Mouse (Mus musculus) stomach, embryonic 16.5 days (tissue): ENCODE measurements at regions not wholly inside any gene's neighbourhood (a gene's known extent, or its start where the extent isn't known, plus 50 kb on each side); places are given as distances from the start of the nearest gene placed in this dataset.

Experiments used
- ATAC-seq: fragments of 200-750 bp; cut with Nextera tagmentation; 2 replicates; pipeline ENCODE4 v1.8.0; 2017; ENCODE audit warnings: moderate number of reproducible peaks, moderate TSS enrichment; ENCODE audit not compliant: insufficient read depth, low FRiP score
- H3K27ac ChIP-seq: fragments of 300-500 bp; sonication (generic); 2 replicates; pipeline ENCODE4 v1.5.1; 2014; ENCODE audit warnings: low read length
- H3K27me3 ChIP-seq: fragments of 300-500 bp; sonication (generic); 2 replicates; pipeline ENCODE4 v1.6.1; 2014; ENCODE audit warnings: low read length, control low read depth, mixed read lengths; ENCODE audit not compliant: control insufficient read depth, insufficient read depth
- H3K36me3 ChIP-seq: fragments of 300-500 bp; sonication (generic); 2 replicates; pipeline ENCODE4 v1.6.1; 2014; ENCODE audit warnings: low read length; ENCODE audit not compliant: control insufficient read depth, insufficient read depth
- H3K4me1 ChIP-seq: fragments of 300-500 bp; sonication (generic); 2 replicates; pipeline ENCODE4 v1.6.1; 2014; ENCODE audit warnings: low read length, control low read depth, mixed read lengths; ENCODE audit not compliant: control insufficient read depth, insufficient read depth
- H3K4me2 ChIP-seq: fragments of 300-500 bp; sonication (generic); 2 replicates; pipeline ENCODE4 v1.6.1; 2014; ENCODE audit warnings: low read depth, low read length, mixed read lengths
- H3K4me3 ChIP-seq: fragments of 300-500 bp; sonication (generic); replicated peaks from 2 replicates; pipeline ENCODE4 v1.5.1; 2014; ENCODE audit warnings: mild to moderate bottlenecking, low read length
- H3K9ac ChIP-seq: fragments of 300-500 bp; sonication (generic); 2 replicates; pipeline ENCODE4 v1.6.1; 2014; ENCODE audit warnings: low read length
- H3K9me3 ChIP-seq: fragments of 300-500 bp; sonication (generic); replicated peaks from 2 replicates; pipeline ENCODE4 v1.6.1; 2016; ENCODE audit warnings: low read length, control low read depth; ENCODE audit not compliant: control insufficient read depth
- WGBS: fragments of 180-500 bp; shearing (Covaris S2); extraction: QIAGEN DNeasy Blood & Tissue Kit; methylation state at CpG from one replicate; pipeline ENCODE4 v1.1.7; 2014; 5-methylcytosine and 5-hydroxymethylcytosine counted together

GRCm38 (mm10) chr2:33942085-33942484 lies 54.3 kb upstream of the Mvb12b start:
- Histone ChIP-seq H3K9ac (no peak overlapping the region), H3K36me3 (no peaks in the 10 kb centered on the region), H3K9me3 (no peaks in the 10 kb centered on the region), H3K4me3 (no peak overlapping the region), H3K4me1 (no peaks in the 10 kb centered on the region), H3K27me3 (no peaks in the 10 kb centered on the region), H3K4me2 (no peak overlapping the region), H3K27ac (no peak overlapping the region)
- ATAC-seq = no peak
- WGBS = 59% methylated on average over 2 of the region's 2 CpGs

- H3K4me2 ChIP-seq = no peak overlapping the region
- H3K27ac ChIP-seq = no peak overlapping the region
- WGBS = 83% methylated on average over 11 of the region's 11 CpGs
- ATAC-seq = no peak
- H3K4me3 ChIP-seq = no peak overlapping the region
- H3K27me3 ChIP-seq = no peaks in the 10 kb centered on the region
- no peaks in the 10 kb centered on the region for H3K9me3 ChIP-seq
- no peak overlapping the region for H3K9ac ChIP-seq
- no peaks in the 10 kb centered on the region for H3K4me1 ChIP-seq
- H3K36me3 ChIP-seq = no peaks in the 10 kb centered on the region
Observed at GRCm38 (mm10) chr2:33941316-33941715, 53.6 kb upstream of the Mvb12b start.

GRCm38 (mm10) chr2:33939836-33940235 lies 52.1 kb upstream of the Mvb12b start:
- H3K9me3 ChIP-seq = no peaks in the 10 kb centered on the region
- H3K4me2 ChIP-seq = no peak overlapping the region
- no peaks in the 10 kb centered on the region for H3K27me3 ChIP-seq
- no peak overlapping the region for H3K4me3 ChIP-seq
- no peak overlapping the region for H3K27ac ChIP-seq
- H3K36me3 ChIP-seq = no peaks in the 10 kb centered on the region
- ATAC-seq = no peak
- H3K4me1 ChIP-seq = no peaks in the 10 kb centered on the region
- 89% methylated on average over 4 of the region's 4 CpGs for WGBS
- H3K9ac ChIP-seq = no peak overlapping the region
